Mouse (Mus musculus) thymus, adult 2 months (tissue): ENCODE measurements around the gene Drd5.

Experiments used
- CTCF ChIP-seq: fragments of 200-500 bp; IDR thresholded peaks from 2 replicates; pipeline ENCODE4 v1.5.1; 2012; ENCODE audit warnings: mild to moderate bottlenecking, control low read depth, low read length, moderate library complexity, borderline replicate concordance; ENCODE audit not compliant: control insufficient read depth, poor library complexity, insufficient read depth; ENCODE audit errors: extremely low read depth
- POLR2A ChIP-seq: fragments of 200-500 bp; IDR thresholded peaks from 2 replicates; pipeline ENCODE4 v1.6.1; 2012; ENCODE audit warnings: mild to moderate bottlenecking, low read length, control low read depth, moderate library complexity; ENCODE audit not compliant: control insufficient read depth, poor library complexity, insufficient read depth; ENCODE audit errors: extremely low read depth

DNA sequence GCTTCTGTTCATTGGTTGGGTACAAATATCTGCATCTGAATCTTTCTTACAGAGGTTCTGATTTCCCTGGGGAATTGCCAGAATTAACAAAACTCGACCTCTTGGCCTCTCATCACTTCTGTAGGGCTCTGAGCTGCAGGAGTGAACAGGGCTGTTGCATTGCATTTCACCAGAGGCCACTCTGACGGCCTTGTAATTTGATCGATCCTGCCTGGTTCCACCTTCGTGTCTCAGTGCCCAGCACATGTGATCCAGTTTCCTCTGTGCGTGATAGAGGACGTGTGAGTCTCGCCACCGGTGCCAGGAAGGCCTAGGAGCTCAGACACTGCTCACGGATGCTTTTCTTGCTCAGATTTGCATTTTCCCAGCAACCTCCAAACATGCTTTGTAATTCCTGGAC, 33.4 kb upstream of the Drd5 start:
- TF ChIP-seq CTCF = no peak
- TF ChIP-seq POLR2A = no peak
